Mouse (Mus musculus): ENCODE measurements at regions not wholly inside any gene's neighbourhood (a gene's known extent, or its start where the extent isn't known, plus 50 kb on each side); places are given as distances from the start of the nearest gene placed in this dataset.

- WGBS, result 73% methylated on average over 2 of the region's 2 CpGs
- Histone ChIP-seq H3K9me3 (ENCODE audit: control insufficient read depth, low read length) (no peaks in the 10 kb centered on the region), H3K9ac (ENCODE audit: low read length) (no peak overlapping the region), H3K27ac (ENCODE audit: low read length) (no peak overlapping the region), H3K4me3 (ENCODE audit: low read length) (no peak overlapping the region), H3K4me2 (ENCODE audit: low read depth, low read length) (no peak overlapping the region), H3K36me3 (ENCODE audit: control insufficient read depth, insufficient read depth, low read length) (no peaks in the 10 kb centered on the region), H3K4me1 (replicated peaks; ENCODE audit: control insufficient read depth, insufficient read depth, low read length) (peaks cover 7% of the 10 kb centered on the region; the same call in 1 of the 2 replicates), H3K27me3 (ENCODE audit: control insufficient read depth, insufficient read depth, low read depth, low read length) (no peaks in the 10 kb centered on the region)
- no peak for ATAC-seq (ENCODE audit: low read depth)
These were observed 88.9 kb upstream of the Bmper start for GRCm38 (mm10) chr9:23134006-23134405.

GRCm38 (mm10) chr9:23134421-23135118 lies 88.3 kb upstream of the Bmper start:
- Histone ChIP-seq H3K4me3 (ENCODE audit: low read length) (no peak overlapping the region), H3K27ac (ENCODE audit: low read length) (peak overlapping the region; percentile 27; the same call in 1 of the 2 replicates), H3K27me3 (ENCODE audit: control insufficient read depth, insufficient read depth, low read depth, low read length) (no peaks in the 10 kb centered on the region), H3K9ac (ENCODE audit: low read length) (no peak overlapping the region), H3K9me3 (ENCODE audit: control insufficient read depth, low read length) (no peaks in the 10 kb centered on the region), H3K4me2 (ENCODE audit: low read depth, low read length) (no peak overlapping the region), H3K36me3 (ENCODE audit: control insufficient read depth, insufficient read depth, low read length) (no peaks in the 10 kb centered on the region), H3K4me1 (replicated peaks; ENCODE audit: control insufficient read depth, insufficient read depth, low read length) (peaks cover 7% of the 10 kb centered on the region; the same call in 1 of the 2 replicates)
- ATAC-seq (ENCODE audit: low read depth), result peak; percentile 54; the same call in 1 of the 2 replicates
- 50% methylated on average over 12 of the region's 12 CpGs for WGBS

GRCm38 (mm10) chr9:23136511-23136910 lies 86.4 kb upstream of the Bmper start:
- H3K4me2 ChIP-seq (ENCODE audit: low read depth, low read length), result no peak overlapping the region

GRCm38 (mm10) chr9:23137682-23138210 lies 85.1 kb upstream of the Bmper start:
- Histone ChIP-seq H3K4me1 (replicated peaks; ENCODE audit: control insufficient read depth, insufficient read depth, low read length) (peaks cover 7% of the 10 kb centered on the region; the same call in 1 of the 2 replicates), H3K4me2 (ENCODE audit: low read depth, low read length) (no peak overlapping the region), H3K9me3 (ENCODE audit: control insufficient read depth, low read length) (no peaks in the 10 kb centered on the region), H3K27ac (ENCODE audit: low read length) (no peak overlapping the region), H3K27me3 (ENCODE audit: control insufficient read depth, insufficient read depth, low read depth, low read length) (no peaks in the 10 kb centered on the region), H3K4me3 (ENCODE audit: low read length) (no peak overlapping the region), H3K36me3 (ENCODE audit: control insufficient read depth, insufficient read depth, low read length) (no peaks in the 10 kb centered on the region), H3K9ac (ENCODE audit: low read length) (no peak overlapping the region)
- WGBS, result 52% methylated on average over 5 of the region's 5 CpGs
- ATAC-seq (ENCODE audit: low read depth), result no peak

More at GRCm38 (mm10) chr9:23136511-23136910, 86.4 kb upstream of the Bmper start:
- H3K9ac ChIP-seq (ENCODE audit: low read length), result no peak overlapping the region
- ATAC-seq (ENCODE audit: low read depth), result no peak
- no peak overlapping the region for H3K4me3 ChIP-seq (ENCODE audit: low read length)
- 87% methylated on average over 5 of the region's 5 CpGs for WGBS
- no peaks in the 10 kb centered on the region for H3K27me3 ChIP-seq (ENCODE audit: control insufficient read depth, insufficient read depth, low read depth, low read length)
- no peaks in the 10 kb centered on the region for H3K9me3 ChIP-seq (ENCODE audit: control insufficient read depth, low read length)
- H3K27ac ChIP-seq (ENCODE audit: low read length), result no peak overlapping the region
- no peaks in the 10 kb centered on the region for H3K36me3 ChIP-seq (ENCODE audit: control insufficient read depth, insufficient read depth, low read length)
- peaks cover 7% of the 10 kb centered on the region; the same call in 1 of the 2 replicates for H3K4me1 ChIP-seq (replicated peaks; ENCODE audit: control insufficient read depth, insufficient read depth, low read length)

GRCm38 (mm10) chr9:23139580-23140162 lies 83.2 kb upstream of the Bmper start:
- Histone ChIP-seq H3K27me3 (ENCODE audit: control insufficient read depth, insufficient read depth, low read depth, low read length) (no peaks in the 10 kb centered on the region), H3K9ac (ENCODE audit: low read length) (no peak overlapping the region), H3K4me2 (ENCODE audit: low read depth, low read length) (no peak overlapping the region), H3K27ac (ENCODE audit: low read length) (no peak overlapping the region), H3K9me3 (ENCODE audit: control insufficient read depth, low read length) (no peaks in the 10 kb centered on the region), H3K4me1 (replicated peaks; ENCODE audit: control insufficient read depth, insufficient read depth, low read length) (no peaks in the 10 kb centered on the region; the same call in 1 of the 2 replicates), H3K36me3 (ENCODE audit: control insufficient read depth, insufficient read depth, low read length) (no peaks in the 10 kb centered on the region), H3K4me3 (ENCODE audit: low read length) (no peak overlapping the region)
- ATAC-seq (ENCODE audit: low read depth), result no peak
- WGBS, result 78% methylated on average over 4 of the region's 4 CpGs

- H3K9ac ChIP-seq (ENCODE audit: low read length), result no peak overlapping the region
- no peaks in the 10 kb centered on the region for H3K36me3 ChIP-seq (ENCODE audit: control insufficient read depth, insufficient read depth, low read length)
- no peaks in the 10 kb centered on the region for H3K9me3 ChIP-seq (ENCODE audit: control insufficient read depth, low read length)
- no peaks in the 10 kb centered on the region for H3K4me1 ChIP-seq (replicated peaks; ENCODE audit: control insufficient read depth, insufficient read depth, low read length)
- no peak overlapping the region for H3K4me3 ChIP-seq (ENCODE audit: low read length)
- ATAC-seq (ENCODE audit: low read depth), result no peak
- 69% methylated on average over 7 of the region's 7 CpGs for WGBS
- no peak overlapping the region for H3K4me2 ChIP-seq (ENCODE audit: low read depth, low read length)
- no peaks in the 10 kb centered on the region for H3K27me3 ChIP-seq (ENCODE audit: control insufficient read depth, insufficient read depth, low read depth, low read length)
- no peak overlapping the region for H3K27ac ChIP-seq (ENCODE audit: low read length)
These were observed 78.6 kb upstream of the Bmper start for GRCm38 (mm10) chr9:23144281-23144680.

- 83% methylated on average over 6 of the region's 6 CpGs for WGBS
- Histone ChIP-seq H3K27ac (ENCODE audit: low read length) (no peak overlapping the region), H3K4me1 (replicated peaks; ENCODE audit: control insufficient read depth, insufficient read depth, low read length) (no peaks in the 10 kb centered on the region), H3K9ac (ENCODE audit: low read length) (no peak overlapping the region), H3K27me3 (ENCODE audit: control insufficient read depth, insufficient read depth, low read depth, low read length) (no peaks in the 10 kb centered on the region), H3K4me3 (ENCODE audit: low read length) (no peak overlapping the region), H3K9me3 (ENCODE audit: control insufficient read depth, low read length) (no peaks in the 10 kb centered on the region), H3K4me2 (ENCODE audit: low read depth, low read length) (no peak overlapping the region), H3K36me3 (ENCODE audit: control insufficient read depth, insufficient read depth, low read length) (no peaks in the 10 kb centered on the region)
- no peak for ATAC-seq (ENCODE audit: low read depth)
These were observed 72.5 kb upstream of the Bmper start for GRCm38 (mm10) chr9:23150338-23150737.

- Histone ChIP-seq H3K9ac (ENCODE audit: low read length) (no peak overlapping the region), H3K27ac (ENCODE audit: low read length) (no peak overlapping the region), H3K4me2 (ENCODE audit: low read depth, low read length) (no peak overlapping the region), H3K36me3 (ENCODE audit: control insufficient read depth, insufficient read depth, low read length) (no peaks in the 10 kb centered on the region), H3K9me3 (ENCODE audit: control insufficient read depth, low read length) (no peaks in the 10 kb centered on the region), H3K4me3 (ENCODE audit: low read length) (no peak overlapping the region), H3K4me1 (replicated peaks; ENCODE audit: control insufficient read depth, insufficient read depth, low read length) (no peaks in the 10 kb centered on the region), H3K27me3 (ENCODE audit: control insufficient read depth, insufficient read depth, low read depth, low read length) (no peaks in the 10 kb centered on the region)
- WGBS, result 34% methylated on average over 3 of the region's 3 CpGs
- ATAC-seq (ENCODE audit: low read depth), result no peak
These were observed 72.0 kb upstream of the Bmper start for GRCm38 (mm10) chr9:23150874-23151273.

- Histone ChIP-seq H3K9ac (ENCODE audit: low read length) (no peak overlapping the region), H3K9me3 (ENCODE audit: control insufficient read depth, low read length) (no peaks in the 10 kb centered on the region), H3K4me3 (ENCODE audit: low read length) (no peak overlapping the region), H3K36me3 (ENCODE audit: control insufficient read depth, insufficient read depth, low read length) (no peaks in the 10 kb centered on the region), H3K27me3 (ENCODE audit: control insufficient read depth, insufficient read depth, low read depth, low read length) (no peaks in the 10 kb centered on the region), H3K27ac (ENCODE audit: low read length) (no peak overlapping the region), H3K4me1 (replicated peaks; ENCODE audit: control insufficient read depth, insufficient read depth, low read length) (0 out of 2 replicates have a peak, but pooled peaks cover under 1% of the 10 kb centered on the region), H3K4me2 (ENCODE audit: low read depth, low read length) (no peak overlapping the region)
- ATAC-seq (ENCODE audit: low read depth), result no peak
- WGBS, result 34% methylated on average over 1 of the region's 1 CpGs
These were observed 70.9 kb upstream of the Bmper start for GRCm38 (mm10) chr9:23151953-23152490.

All from lung, embryonic 16.5 days (tissue).